Mouse (Mus musculus) spleen, embryonic (tissue): ENCODE measurements around the gene Rgs9bp.

Experiments
- CTCF ChIA-PET: fragments of 350-600 bp; sonication (Branson Sonifier 250); formaldehyde crosslinking; loops from one replicate; lab custom pipeline; 2022; lab: Charles Lee

The Rgs9bp gene

DNA sequence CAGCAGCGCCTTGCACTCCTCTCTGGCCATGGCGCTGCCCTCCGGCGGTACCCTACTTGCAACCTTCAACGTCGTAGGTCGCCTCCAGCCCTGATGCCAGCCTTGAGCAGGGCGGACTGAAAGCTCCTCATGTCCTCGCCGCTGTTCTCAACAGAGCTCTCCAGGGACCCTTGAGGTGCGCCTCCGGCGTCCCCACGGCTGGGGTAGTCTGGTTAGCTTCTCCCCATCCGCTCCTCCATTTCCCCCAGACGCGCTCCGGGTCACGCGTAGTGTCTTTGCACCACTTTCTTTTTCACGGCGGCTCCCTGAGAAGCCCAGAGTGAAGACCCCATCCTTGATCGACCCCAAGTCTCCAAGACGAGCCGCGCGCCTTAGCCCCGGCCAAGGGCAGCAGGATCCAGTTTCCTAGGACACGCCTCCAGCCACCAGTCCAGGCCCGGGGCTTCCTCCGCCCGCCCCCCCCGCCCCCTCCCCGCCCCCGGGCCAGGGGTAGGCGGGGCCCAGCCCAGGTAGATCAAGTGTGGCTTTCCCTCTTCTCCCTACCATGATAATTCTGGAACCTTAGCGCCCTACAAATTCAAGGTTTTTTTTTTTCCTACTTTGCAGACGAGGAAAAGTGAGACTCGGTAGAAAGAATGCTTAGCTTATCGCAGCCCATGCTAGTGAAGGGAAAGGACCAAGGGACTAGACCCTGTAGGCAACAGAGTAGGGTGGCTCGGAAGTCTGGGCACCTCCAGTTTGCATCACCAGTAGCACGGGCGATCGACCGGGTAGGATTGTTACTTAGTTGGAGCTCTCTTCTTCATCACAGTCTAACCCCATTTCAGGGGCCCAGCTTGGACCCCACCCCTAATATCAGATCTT is at the start of gene Rgs9bp:
Rgs9bp (minus strand) TSS at position 392 of the 864 bp plus-strand sequence.
- CTCF ChIA-PET, result interaction anchor here (0.6 kb wide), 1 partner anchor 35 kb away, joined by 3 read pairs; no protein-coding TSS in a partner anchor

GRCm38 (mm10) chr7:35628496-35628895 is 43.1 kb upstream of the Rgs9bp start:
- CTCF ChIA-PET, result interaction anchor here (0.6 to 0.9 kb wide), 3 partner anchors 8 to 976 kb away, joined by 3 to 8 read pairs (median 6); no protein-coding TSS in a partner anchor

DNA sequence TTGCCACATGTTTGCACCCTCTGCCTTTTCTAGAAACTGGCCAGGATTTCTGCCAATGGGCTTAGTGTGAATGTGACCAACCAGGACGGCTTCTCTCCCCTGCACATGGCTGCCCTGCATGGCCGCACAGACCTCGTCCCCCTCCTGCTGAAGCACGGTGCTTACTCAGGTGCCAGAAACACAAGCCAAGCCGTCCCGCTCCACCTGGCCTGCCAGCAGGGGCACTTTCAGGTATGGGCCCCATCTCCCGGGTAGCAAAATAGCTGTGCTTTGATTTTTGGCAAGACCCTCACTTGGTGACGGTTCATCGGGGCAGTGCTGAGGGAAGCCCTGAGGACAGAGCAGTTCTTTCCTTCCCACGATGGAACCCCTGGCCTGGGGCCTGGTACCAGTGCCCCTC is 42.0 kb upstream of the Rgs9bp start:
- CTCF ChIA-PET, result interaction anchor here (0.6 kb wide), 1 partner anchor 570 kb away, joined by 4 read pairs; no protein-coding TSS in a partner anchor

DNA sequence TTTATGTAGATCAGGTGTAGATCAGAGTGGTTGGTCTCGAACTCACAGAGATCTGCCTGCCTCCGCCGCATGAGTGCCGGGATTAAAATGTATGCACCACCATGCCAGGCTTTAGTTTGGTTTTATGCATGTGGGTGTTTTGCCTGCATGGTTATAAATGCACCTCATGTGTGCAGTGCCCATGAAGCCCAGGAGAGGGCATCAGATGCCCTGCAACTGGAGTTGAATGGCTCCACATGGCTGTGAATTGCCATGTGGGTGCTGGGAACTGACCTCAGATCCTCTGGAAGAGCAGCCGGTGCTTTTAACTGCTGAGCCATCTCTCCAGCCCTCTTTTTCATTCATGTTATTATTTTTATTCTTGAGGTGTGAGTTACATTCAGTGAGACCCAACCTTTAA is 40.7 kb upstream of the Rgs9bp start:
- CTCF ChIA-PET, result no interaction called here

- CTCF ChIA-PET, result no interaction called here
Observed at GRCm38 (mm10) chr7:35622626-35623025, 37.2 kb upstream of the Rgs9bp start.

- CTCF ChIA-PET, result no interaction called here
Observed at GRCm38 (mm10) chr7:35617513-35617912, 32.1 kb upstream of the Rgs9bp start.

- CTCF ChIA-PET, result no interaction called here
Observed at GRCm38 (mm10) chr7:35609245-35609644, 23.9 kb upstream of the Rgs9bp start.

DNA sequence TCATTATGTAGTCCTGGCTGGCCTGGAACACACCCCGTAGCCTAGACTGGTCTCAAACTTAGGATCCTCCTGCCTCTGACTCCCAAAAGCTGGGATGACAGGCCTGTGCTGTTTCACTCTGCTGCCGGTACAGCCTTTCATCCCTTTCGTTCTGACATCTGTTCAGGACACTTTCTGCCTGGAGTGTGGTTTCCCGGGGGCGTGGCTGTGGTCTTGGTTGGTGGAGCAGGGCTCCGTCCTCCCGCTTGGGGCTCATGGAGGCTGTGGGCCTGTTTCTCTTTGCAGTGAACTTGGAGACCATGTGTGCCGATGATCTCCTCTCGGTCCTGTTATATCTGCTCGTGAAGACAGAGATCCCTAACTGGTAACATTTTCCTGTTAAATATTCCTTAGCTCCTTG is 21.4 kb upstream of the Rgs9bp start:
- CTCF ChIA-PET, result no interaction called here

DNA sequence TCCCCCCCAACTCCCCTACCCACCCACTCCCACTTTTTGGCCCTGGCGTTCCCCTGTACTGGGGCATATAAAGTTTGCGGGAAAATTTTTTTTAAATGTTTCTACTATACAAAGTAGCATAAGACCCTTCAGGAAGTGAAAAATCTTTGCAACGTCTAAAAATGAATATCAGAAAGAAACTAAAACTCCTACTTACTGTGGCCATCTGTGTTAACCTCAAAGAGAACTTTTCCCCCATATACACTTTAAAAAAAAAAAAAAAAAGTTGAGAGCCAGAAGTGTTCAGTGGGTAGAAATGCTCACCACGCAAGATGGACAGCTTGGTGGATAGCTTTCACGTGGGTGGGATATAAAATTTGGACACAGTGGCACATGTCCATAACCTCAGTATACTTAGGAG is 17.4 kb upstream of the Rgs9bp start:
- CTCF ChIA-PET, result no interaction called here

- CTCF ChIA-PET, result no interaction called here
Observed at GRCm38 (mm10) chr7:35601106-35601505, 15.7 kb upstream of the Rgs9bp start.

DNA sequence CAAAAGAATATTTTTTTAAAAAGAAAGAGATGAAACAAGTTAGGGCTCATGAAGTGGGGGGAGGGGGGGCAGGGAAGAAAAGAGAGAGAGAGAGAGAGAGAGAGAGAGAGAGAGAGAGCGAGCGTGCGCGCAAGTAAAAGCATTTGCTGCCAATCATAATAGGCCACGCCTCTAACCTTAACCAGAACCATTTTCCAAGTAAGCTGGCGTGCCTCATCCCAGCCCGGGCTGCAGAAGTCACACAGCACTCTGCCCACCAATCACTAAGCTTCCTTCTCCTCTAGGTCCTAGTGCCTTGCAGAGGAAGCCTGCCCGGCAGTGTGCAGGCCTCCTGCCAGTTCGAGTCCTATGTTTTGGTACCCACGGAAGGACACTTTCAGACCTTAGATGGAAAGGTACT is 14.6 kb upstream of the Rgs9bp start:
- CTCF ChIA-PET, result no interaction called here

DNA sequence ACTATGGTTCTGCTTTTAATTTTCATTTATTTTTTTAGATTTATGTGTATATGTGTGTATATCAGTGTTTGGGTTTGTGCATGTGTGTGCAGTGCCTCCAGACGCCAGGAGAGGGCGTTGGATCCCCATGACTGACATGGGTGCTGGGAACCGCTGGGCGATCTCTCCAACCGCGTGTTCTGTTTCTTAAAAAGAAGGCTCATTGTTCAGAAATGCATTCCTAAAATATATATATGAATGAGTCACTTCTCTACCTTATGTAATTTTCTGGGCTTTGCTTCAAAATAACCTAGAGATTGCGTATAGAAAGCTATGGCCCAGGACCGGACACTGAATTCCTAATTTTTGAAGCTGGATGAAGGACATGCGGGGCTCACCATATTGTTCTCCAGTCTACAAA is 14.1 kb upstream of the Rgs9bp start:
- CTCF ChIA-PET, result no interaction called here

DNA sequence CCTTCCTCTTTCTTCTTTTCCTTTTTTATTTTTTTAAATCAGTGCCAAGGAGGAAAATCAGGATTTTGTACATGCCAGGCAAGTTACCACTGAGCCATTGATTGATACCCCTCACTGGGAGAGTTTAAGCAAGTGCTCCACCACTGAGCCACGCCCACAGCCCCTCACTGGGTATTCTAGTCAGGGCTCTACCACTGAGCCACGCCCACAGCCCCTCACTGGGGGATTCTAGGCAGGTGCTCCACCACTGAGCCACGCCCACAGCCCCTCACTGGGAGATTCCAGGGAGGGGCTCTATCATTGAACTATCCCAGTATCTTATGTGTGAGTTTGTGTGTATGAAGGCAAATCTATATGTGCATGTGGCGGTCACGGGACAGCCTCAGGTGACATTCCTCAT is 8.9 kb upstream of the Rgs9bp start:
- CTCF ChIA-PET, result no interaction called here

GRCm38 (mm10) chr7:35590731-35591191 is 5.4 kb upstream of the Rgs9bp start:
- CTCF ChIA-PET, result no interaction called here

- CTCF ChIA-PET, result interaction anchor here (0.6 to 0.7 kb wide), 2 partner anchors 55 to 325 kb away, joined by 3 to 13 read pairs; no protein-coding TSS in a partner anchor
Observed at GRCm38 (mm10) chr7:35589485-35589884, 4.1 kb upstream of the Rgs9bp start.

GRCm38 (mm10) chr7:35588680-35589428 is 3.5 kb upstream of the Rgs9bp start:
- CTCF ChIA-PET, result interaction anchor here (0.6 kb wide), 1 partner anchor 325 kb away, joined by 3 read pairs; no protein-coding TSS in a partner anchor

DNA sequence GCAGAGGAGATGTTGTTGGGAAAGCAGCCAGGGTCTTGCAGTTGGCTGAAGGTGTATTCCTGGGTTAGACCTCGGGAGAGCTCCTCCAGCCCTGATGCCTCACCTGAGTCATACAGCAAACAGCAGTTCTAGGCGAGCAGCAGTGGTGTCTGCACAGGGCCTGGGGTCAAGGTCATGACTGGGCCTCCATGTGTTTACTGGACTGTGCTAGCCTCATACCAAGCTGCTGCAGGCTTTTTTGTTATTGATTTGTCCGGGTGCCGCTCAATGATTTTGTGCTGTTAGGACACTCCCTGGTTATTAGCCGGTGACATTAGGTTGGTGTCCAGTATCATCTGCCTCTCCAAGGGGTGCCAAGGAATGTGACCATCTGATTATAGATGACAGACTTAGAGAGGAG is 2.3 kb upstream of the Rgs9bp start:
- CTCF ChIA-PET, result interaction anchor here (0.7 kb wide), 1 partner anchor 191 kb away, joined by 3 read pairs; the partner anchor contains the start of gene Cep89

- CTCF ChIA-PET, result interaction anchor here (0.6 to 0.7 kb wide), 2 partner anchors 190 to 200 kb away, joined by 3 read pairs; partner anchors contain the start of gene Cep89
Observed at GRCm38 (mm10) chr7:35586906-35587445, 1.6 kb upstream of the Rgs9bp start.

DNA sequence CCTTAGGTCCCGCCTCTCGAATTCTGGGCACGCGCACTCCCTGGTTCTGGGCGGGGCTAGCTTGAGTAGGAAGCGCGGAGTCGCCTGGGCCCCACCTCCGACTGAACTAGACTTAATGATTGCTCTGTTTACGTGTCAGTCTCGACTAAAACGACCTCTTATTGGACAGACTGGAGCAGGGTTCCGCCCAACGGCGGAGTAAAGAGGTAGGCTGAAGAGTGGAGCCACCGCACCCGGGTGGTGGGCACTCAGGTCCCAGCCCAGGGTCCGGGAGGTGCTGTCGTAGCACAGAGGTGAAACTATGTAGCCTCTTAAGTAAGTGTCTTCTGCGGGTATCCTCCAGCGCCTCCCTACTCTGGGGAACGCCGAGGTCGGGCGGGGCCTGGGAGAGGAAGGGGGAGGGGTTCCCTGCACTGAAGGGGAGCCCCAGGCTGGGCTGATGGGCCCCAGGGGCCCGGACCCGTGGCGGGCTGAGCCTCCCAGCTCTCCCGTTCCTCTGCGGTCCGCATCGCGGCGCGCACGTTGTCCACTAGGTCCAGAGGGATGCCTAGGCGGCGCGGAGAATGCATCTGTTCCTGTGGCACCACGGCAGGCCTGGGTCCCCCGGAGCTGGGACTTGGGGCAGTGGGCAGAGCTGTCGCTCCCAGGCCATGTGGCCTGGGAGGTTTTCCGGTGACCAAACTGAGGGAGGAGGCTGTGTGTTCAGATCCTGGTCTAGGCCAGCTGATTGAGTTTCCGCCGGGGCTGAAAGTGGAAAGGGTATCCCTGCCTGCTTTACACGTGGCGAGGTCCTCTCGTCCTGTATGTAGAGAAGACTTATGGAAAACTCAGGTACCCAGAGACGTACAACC is 898 bp upstream of the Rgs9bp start, which contains the start of gene Ankrd27:
Ankrd27 (plus strand) TSS at position 190 of the 851 bp plus-strand sequence.
- CTCF ChIA-PET, result interaction anchor here (0.6 kb wide), 1 partner anchor 35 kb away, joined by 3 read pairs; no protein-coding TSS in a partner anchor

DNA sequence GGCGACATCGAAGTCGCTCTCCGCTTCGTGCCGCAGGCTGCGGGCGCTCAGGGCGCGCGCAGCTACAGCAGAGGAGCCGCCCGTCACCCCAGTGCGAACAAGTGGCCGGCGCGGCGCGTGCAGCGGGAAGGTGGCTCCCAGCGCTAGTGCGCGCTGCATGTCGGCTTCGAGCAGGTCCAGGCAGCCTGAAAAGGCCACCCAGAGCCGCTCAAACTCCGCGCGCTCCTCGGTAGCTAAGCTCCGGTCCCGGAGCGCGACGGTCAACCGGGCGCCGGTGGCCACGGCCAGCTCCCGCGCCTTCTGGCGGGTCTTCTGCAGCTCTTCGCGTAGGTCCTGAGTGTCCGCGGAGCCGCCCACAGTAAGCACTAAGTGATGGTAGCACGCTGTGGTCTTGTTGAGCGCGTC is 594 bp downstream of the Rgs9bp start:
- CTCF ChIA-PET, result interaction anchor here (0.7 kb wide), 1 partner anchor 29 kb away, joined by 3 read pairs; no protein-coding TSS in a partner anchor
